Comparison of ENCODE assay signal across 17 mouse cellular contexts in genomic region chr9:95105768-95106167, GRCm38 (mm10).
"Had no signal": no experiment of that assay in that cellular context is flagged by ENCODE, and none has a peak within 500 bp of the region (broad histone marks: within the 10 kb centered on the region; RNA-seq: fewer than 3 reads in every experiment).

No protein-coding gene starts in this region.

- H3K4me1 ChIP-seq: neural tube, embryonic 12.5 days; neural tube, embryonic 15.5 days; stomach, embryonic 15.5 days had no signal

- H3K27me3 ChIP-seq: neural tube, embryonic 12.5 days; neural tube, embryonic 13.5 days; neural tube, embryonic 15.5 days; stomach, embryonic 15.5 days had no signal

- H3K4me2 ChIP-seq: neural tube, embryonic 12.5 days; neural tube, embryonic 13.5 days; neural tube, embryonic 15.5 days; stomach, embryonic 15.5 days had no signal

- H3K4me3 ChIP-seq: neural tube, embryonic 12.5 days; neural tube, embryonic 13.5 days; neural tube, embryonic 15.5 days; stomach, embryonic 15.5 days had no signal

- H3K9ac ChIP-seq: neural tube, embryonic 12.5 days; neural tube, embryonic 13.5 days; neural tube, embryonic 15.5 days; stomach, embryonic 15.5 days had no signal

- H3K9me3 ChIP-seq: neural tube, embryonic 12.5 days; neural tube, embryonic 13.5 days; neural tube, embryonic 15.5 days; stomach, embryonic 15.5 days had no signal

- H3K36me3 ChIP-seq: neural tube, embryonic 12.5 days; neural tube, embryonic 13.5 days; neural tube, embryonic 15.5 days; stomach, embryonic 15.5 days had no signal

- H3K27ac ChIP-seq: neural tube, embryonic 12.5 days; neural tube, embryonic 13.5 days; neural tube, embryonic 15.5 days; stomach, embryonic 15.5 days; stomach, postnatal 0 days had no signal

- DNase-seq: retina, postnatal 1 day; right cerebral cortex, adult 18-20 months; right cerebral cortex, postnatal 14 days; right cerebral cortex, postnatal 25 days; right cerebral cortex, postnatal 4 days; spleen, adult 18-20 months; thymus, adult 18-20 months; thymus, adult 2 months; thymus, postnatal 14 days; thymus, postnatal 25 days; thymus, postnatal 36 days; thymus, postnatal 4 days had no signal
